19 mouse cellular contexts compared by ENCODE assay signal in genomic region chr2:131846811-131847210, GRCm38 (mm10). TPM values are rescaled to one million over a fixed set of nuclear protein-coding genes. Genes with fewer than 3 reads are reported as not detected.
DNase-seq lines count a peak whose midpoint lies in the region; ATAC-seq and TF ChIP-seq lines count a peak whose summit lies in the region.
"Had no signal": no experiment of that assay in that cellular context is flagged by ENCODE, and none has a peak within 500 bp of the region (broad histone marks: within the 10 kb centered on the region; RNA-seq: fewer than 3 reads in every experiment).

No protein-coding gene starts in this region.

- H3K27ac ChIP-seq in lung, postnatal 0 days (ENCODE audit: low read length), result peak overlapping the region; percentile 1; the same call in 1 of the 2 replicates
- peak overlapping the region; percentile 78 for H3K27ac ChIP-seq in forebrain, embryonic 14.5 days (ENCODE audit: low read depth, low read length)
- peak overlapping the region; percentile 75 for H3K27ac ChIP-seq in hindbrain, postnatal 0 days
- H3K27ac ChIP-seq in neural tube, embryonic 14.5 days (ENCODE audit: low read depth, low read length), result peak overlapping the region; percentile 91
- H3K27ac ChIP-seq: embryonic facial prominence, embryonic 13.5 days; macrophage had no signal

- no peak for TF ChIP-seq EP300 in lung, postnatal 0 days (IDR thresholded peaks at IDR 0.05)

- H3K4me2 ChIP-seq in lung, postnatal 0 days (replicated peaks; ENCODE audit: low read depth, low read length), result 0 out of 2 replicates have a peak overlapping the region, but pooled peaks have one; percentile 3
- peak overlapping the region; percentile 40; the same call in 1 of the 2 replicates for H3K4me2 ChIP-seq in forebrain, embryonic 14.5 days (ENCODE audit: low read length)
- peak overlapping the region; percentile 45; the same call in 1 of the 2 replicates for H3K4me2 ChIP-seq in hindbrain, postnatal 0 days (ENCODE audit: low read depth, low read length)
- H3K4me2 ChIP-seq in neural tube, embryonic 14.5 days (ENCODE audit: low read depth, low read length), result peak overlapping the region; percentile 35

- DNase-seq in lung, postnatal 0 days (ENCODE audit: low spot score), result peak; percentile 61
- DNase-seq in lung, postnatal 4 days, result no peak
- no peak for DNase-seq in forebrain, embryonic 14.5 days (ENCODE audit: low spot score)
- DNase-seq in hindbrain, postnatal 0 days (ENCODE audit: low spot score), result no peak
- DNase-seq in spleen, postnatal 36 days (ENCODE audit: low spot score in 2 of 2), result no peak
- no peak for DNase-seq in urinary bladder, postnatal 10 days (ENCODE audit: low spot score)
- DNase-seq: adrenal gland, adult 8-10 months; cerebellum, postnatal 36 days; kidney, adult 11 months; liver had no signal

- ATAC-seq in lung, postnatal 0 days, result peak; percentile 55
- no peak for ATAC-seq in forebrain, embryonic 14.5 days
- ATAC-seq in hindbrain, postnatal 0 days, result no peak
- no peak for ATAC-seq in neural tube, embryonic 14.5 days (ENCODE audit: low read depth)
- ATAC-seq in megakaryocyte, adult 5-6 weeks (ENCODE audit: poor library complexity, severe bottlenecking), result no peak

- no peaks in the 10 kb centered on the region for H3K4me1 ChIP-seq in lung, postnatal 0 days (ENCODE audit: insufficient read depth, low read depth, low read length)
- H3K4me1 ChIP-seq in forebrain, embryonic 14.5 days (ENCODE audit: control insufficient read depth, insufficient read depth, low read length), result peaks cover 17% of the 10 kb centered on the region
- peaks cover 19% of the 10 kb centered on the region; the same call in 1 of the 2 replicates for H3K4me1 ChIP-seq in hindbrain, postnatal 0 days (ENCODE audit: insufficient read depth, low read length)
- H3K4me1 ChIP-seq in neural tube, embryonic 14.5 days (ENCODE audit: control insufficient read depth, insufficient read depth, low read length), result peaks cover 9% of the 10 kb centered on the region; the same call in 1 of the 2 replicates

- H3K36me3 ChIP-seq in lung, postnatal 0 days (ENCODE audit: insufficient read depth, low read length), result no peaks in the 10 kb centered on the region
- no peaks in the 10 kb centered on the region for H3K36me3 ChIP-seq in forebrain, embryonic 14.5 days (ENCODE audit: control insufficient read depth, insufficient read depth, low read length)
- H3K36me3 ChIP-seq in hindbrain, postnatal 0 days (ENCODE audit: insufficient read depth, low read length), result no peaks in the 10 kb centered on the region
- H3K36me3 ChIP-seq in neural tube, embryonic 14.5 days (ENCODE audit: control insufficient read depth, insufficient read depth, low read length), result no peaks in the 10 kb centered on the region
- H3K36me3 ChIP-seq: embryonic facial prominence, embryonic 13.5 days had no signal

- H3K9ac ChIP-seq in lung, postnatal 0 days (replicated peaks; ENCODE audit: low read depth), result no peak overlapping the region
- no peak overlapping the region for H3K9ac ChIP-seq in forebrain, embryonic 14.5 days (ENCODE audit: low read length)
- no peak overlapping the region for H3K9ac ChIP-seq in hindbrain, postnatal 0 days (replicated peaks; ENCODE audit: low read length)
- no peak overlapping the region for H3K9ac ChIP-seq in neural tube, embryonic 14.5 days (replicated peaks; ENCODE audit: low read depth, low read length)
- H3K9ac ChIP-seq: embryonic facial prominence, embryonic 13.5 days had no signal

- no peaks in the 10 kb centered on the region for H3K27me3 ChIP-seq in lung, postnatal 0 days (replicated peaks; ENCODE audit: insufficient read depth, low read length)
- no peaks in the 10 kb centered on the region for H3K27me3 ChIP-seq in forebrain, embryonic 14.5 days (replicated peaks; ENCODE audit: control insufficient read depth, insufficient read depth, low read length)
- H3K27me3 ChIP-seq in hindbrain, postnatal 0 days (ENCODE audit: insufficient read depth, low read length), result no peaks in the 10 kb centered on the region
- no peaks in the 10 kb centered on the region for H3K27me3 ChIP-seq in neural tube, embryonic 14.5 days (ENCODE audit: control insufficient read depth, insufficient read depth, low read length)
- H3K27me3 ChIP-seq: embryonic facial prominence, embryonic 13.5 days had no signal

- H3K9me3 ChIP-seq in lung, postnatal 0 days (ENCODE audit: low read length), result no peaks in the 10 kb centered on the region
- H3K9me3 ChIP-seq in forebrain, embryonic 14.5 days (replicated peaks; ENCODE audit: control insufficient read depth, low read length), result no peaks in the 10 kb centered on the region
- no peaks in the 10 kb centered on the region for H3K9me3 ChIP-seq in hindbrain, postnatal 0 days (ENCODE audit: low read length)
- no peaks in the 10 kb centered on the region for H3K9me3 ChIP-seq in neural tube, embryonic 14.5 days (ENCODE audit: control insufficient read depth, low read length)
- H3K9me3 ChIP-seq: embryonic facial prominence, embryonic 13.5 days had no signal

- no peak for TF ChIP-seq CTCF in lung, postnatal 0 days (IDR thresholded peaks at IDR 0.05)
- no peak for TF ChIP-seq CTCF in hindbrain, postnatal 0 days (IDR thresholded peaks at IDR 0.05; ENCODE audit: low read depth)

- WGBS in lung, postnatal 0 days, result 39% methylated on average over 2 of the region's 2 CpGs
- 32% methylated on average over 2 of the region's 2 CpGs for WGBS in forebrain, embryonic 14.5 days
- 21% methylated on average over 2 of the region's 2 CpGs for WGBS in hindbrain, postnatal 0 days
- WGBS in neural tube, embryonic 14.5 days, result 46% methylated on average over 2 of the region's 2 CpGs

- no peak overlapping the region for H3K4me3 ChIP-seq in lung, postnatal 0 days (ENCODE audit: low read depth, low read length)
- H3K4me3 ChIP-seq in forebrain, embryonic 14.5 days (ENCODE audit: low read depth, low read length), result no peak overlapping the region
- H3K4me3 ChIP-seq in hindbrain, postnatal 0 days (ENCODE audit: low read length), result no peak overlapping the region
- no peak overlapping the region for H3K4me3 ChIP-seq in neural tube, embryonic 14.5 days (ENCODE audit: low read depth, low read length)
- H3K4me3 ChIP-seq: embryonic facial prominence, embryonic 13.5 days had no signal

RNA-seq across cellular contexts. Expression of gene Erv3, which starts 12.7 kb away (rescaled TPM):
- not detected in 2 replicates for polyA plus RNA-seq in lung, postnatal 0 days (2015; fragmentation: Nextera tagmentation; extraction: Ambion mirVana)
- polyA plus RNA-seq in forebrain, embryonic 14.5 days (2014; fragmentation: Nextera tagmentation; extraction: Ambion mirVana), result not detected in 2 replicates
- total RNA-seq in hindbrain, postnatal 0 days (2014; rRNA removed), result not detected in 2 replicates
- 0.04 TPM in 1 of 2 replicates, not detected in the other for polyA plus RNA-seq in hindbrain, postnatal 0 days (2015; fragmentation: Nextera tagmentation; extraction: Ambion mirVana)
- not detected in 2 replicates for polyA plus RNA-seq in neural tube, embryonic 14.5 days (2014; fragmentation: Nextera tagmentation; extraction: Ambion mirVana)
- not detected in 2 replicates for total RNA-seq in megakaryocyte, adult 5-6 weeks (2015)
- total RNA-seq in megakaryocyte, adult 5-6 weeks (2017), result not detected in 2 replicates
- total RNA-seq: adrenal gland, adult 8-10 months; granulocyte monocyte progenitor cell, adult 5-6 weeks; heart, postnatal 14 days had no signal
- polyA plus RNA-seq: C2C12; embryonic facial prominence, embryonic 13.5 days; large intestine, adult 2 months; macrophage; neural tube, embryonic 11.5 days had no signal

Comparison
In these comparisons a context has a peak if more than half of its experiments do, and no peak if none do; other contexts are left out.
1. H3K27ac ChIP-seq: peak in every context shown above with its lines; median percentile 91 in neural tube, embryonic 14.5 days; 78 in forebrain, embryonic 14.5 days; 75 in hindbrain, postnatal 0 days; 1 in lung, postnatal 0 days.